Mouse (Mus musculus) forebrain, embryonic 14.5 days (tissue): ENCODE measurements around the gene Nol10. TPM values are rescaled to one million over a fixed set of nuclear protein-coding genes. Genes with fewer than 3 reads are reported as not detected.
A peak's percentile ranks its signal among the peaks of the same experiment; 100 is the strongest.

Source experiments
- ATAC-seq: fragments of 200-750 bp; cut with Nextera tagmentation; 2 replicates; pipeline ENCODE4 v1.8.0; 2017; ENCODE audit warnings: mild to moderate bottlenecking, moderate library complexity
- DNase-seq: peaks from one replicate; pipeline ENCODE4 v3.0.0-alpha.2; 2015; ENCODE audit warnings: low spot score
- H3K27ac ChIP-seq: fragments of 300-500 bp; sonication (generic); 2 replicates; pipeline ENCODE4 v1.5.1; 2014; ENCODE audit warnings: low read depth, mild to moderate bottlenecking, control low read depth, low read length, moderate library complexity
- H3K27me3 ChIP-seq: fragments of 300-500 bp; sonication (generic); replicated peaks from 2 replicates; pipeline ENCODE4 v1.6.1; 2014; ENCODE audit warnings: low read length, control low read depth, mixed read lengths; ENCODE audit not compliant: control insufficient read depth, insufficient read depth
- H3K36me3 ChIP-seq: fragments of 300-500 bp; sonication (generic); 2 replicates; pipeline ENCODE4 v1.6.1; 2014; ENCODE audit warnings: low read length, control low read depth; ENCODE audit not compliant: control insufficient read depth, insufficient read depth
- H3K4me1 ChIP-seq: fragments of 300-500 bp; sonication (generic); 2 replicates; pipeline ENCODE4 v1.6.1; 2014; ENCODE audit warnings: antibody characterized with exemption, low read length, control low read depth; ENCODE audit not compliant: control insufficient read depth, insufficient read depth
- H3K4me2 ChIP-seq: fragments of 300-500 bp; sonication (generic); 2 replicates; pipeline ENCODE4 v1.6.1; 2014; ENCODE audit warnings: mild to moderate bottlenecking, control low read depth, low read length
- H3K4me3 ChIP-seq: fragments of 300-500 bp; sonication (generic); 2 replicates; pipeline ENCODE4 v1.5.1; 2014; ENCODE audit warnings: low read depth, low read length, control low read depth
- H3K9ac ChIP-seq: fragments of 300-500 bp; sonication (generic); 2 replicates; pipeline ENCODE4 v1.6.1; 2014; ENCODE audit warnings: mild to moderate bottlenecking, low read length, control low read depth, moderate library complexity
- H3K9me3 ChIP-seq: fragments of 300-500 bp; sonication (generic); replicated peaks from 2 replicates; pipeline ENCODE4 v1.6.1; 2016; ENCODE audit warnings: low read length, control low read depth, mixed read lengths; ENCODE audit not compliant: control insufficient read depth
- WGBS: fragments of 180-500 bp; shearing (Covaris S2); extraction: QIAGEN DNeasy Blood & Tissue Kit; methylation state at CpG from one replicate; pipeline ENCODE4 v1.1.7; 2014; 5-methylcytosine and 5-hydroxymethylcytosine counted together
- polyA plus RNA-seq: library from polyadenylated mRNA; unstranded; fragments of >200 nt; fragmentation: Nextera tagmentation; extraction: Ambion mirVana; gene quantifications from 2 replicates; pipeline ENCODE4 v1.2.1, GENCODE M21; 2014

Nol10 gene
- polyA plus RNA-seq, 1 experiment from 2014 or later: 19.5 TPM

- Histone ChIP-seq H3K4me2 (peak overlapping the region; percentile 84), H3K4me1 (no peaks in the 10 kb centered on the region), H3K27me3 (peaks cover 10% of the 10 kb centered on the region), H3K27ac (no peak overlapping the region), H3K9me3 (no peaks in the 10 kb centered on the region), H3K4me3 (peak overlapping the region; percentile 44), H3K36me3 (no peaks in the 10 kb centered on the region), H3K9ac (peak overlapping the region; percentile 54)
- WGBS: 3% methylated on average over 51 of the region's 51 CpGs
- ATAC-seq (peak; percentile 42; the same call in 1 of the 2 replicates), DNase-seq (peak; percentile 17)
These were observed 23.4 kb upstream of the Nol10 start for GRCm38 (mm10) chr12:17324549-17325470.

DNA sequence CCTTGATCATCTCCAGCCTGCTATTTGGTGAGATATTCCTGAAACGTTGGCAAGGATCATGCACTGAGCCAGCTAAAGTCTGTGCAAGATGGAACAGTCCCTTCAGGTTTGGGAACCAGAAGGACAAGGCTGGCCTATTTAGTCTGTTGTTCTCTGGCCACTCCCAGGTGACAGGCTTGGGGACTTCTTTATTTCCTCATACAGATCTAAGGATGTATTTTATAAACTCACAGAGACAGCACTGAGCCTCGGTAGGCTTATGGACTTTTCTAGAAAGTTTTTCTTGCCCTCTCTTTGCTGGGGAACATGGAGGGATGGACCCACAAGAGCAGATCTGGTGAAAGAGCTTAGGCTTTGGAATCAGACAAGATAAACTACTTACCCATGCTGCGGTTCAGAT, 19.0 kb upstream of the Nol10 start, which contains the start of gene Atp6v1c2:
Gene Atp6v1c2, minus strand, starts transcription at position 101 of the 400 bp plus-strand sequence.
- Histone ChIP-seq H3K4me3 (no peak within 1 kb of the TSS), H3K27ac (no peak within 1 kb of the TSS), H3K9me3 (no peaks in the 10 kb centered on the region), H3K4me1 (no peaks in the 10 kb centered on the region), H3K9ac (no peak within 1 kb of the TSS), H3K36me3 (no peaks in the 10 kb centered on the region), H3K27me3 (peaks cover 7% of the 10 kb centered on the region; the same call in 1 of the 2 replicates), H3K4me2 (no peak within 1 kb of the TSS)
- WGBS: 79% methylated on average over 3 of the region's 3 CpGs
- ATAC-seq: no peak
- no peak for DNase-seq

- Histone ChIP-seq H3K9me3 (no peaks in the 10 kb centered on the region), H3K4me3 (no peak overlapping the region), H3K9ac (no peak overlapping the region), H3K36me3 (no peaks in the 10 kb centered on the region), H3K27ac (no peak overlapping the region), H3K27me3 (no peaks in the 10 kb centered on the region), H3K4me1 (no peaks in the 10 kb centered on the region), H3K4me2 (no peak overlapping the region)
- DNase-seq (no peak), ATAC-seq (no peak)
- WGBS: 41% methylated on average over 1 of the region's 1 CpGs
These were observed 14.8 kb upstream of the Nol10 start for GRCm38 (mm10) chr12:17333459-17333858.

- DNase-seq (no peak), ATAC-seq (no peak)
- Histone ChIP-seq H3K9ac (no peak overlapping the region), H3K36me3 (no peaks in the 10 kb centered on the region), H3K27me3 (no peaks in the 10 kb centered on the region), H3K27ac (no peak overlapping the region), H3K4me1 (no peaks in the 10 kb centered on the region), H3K9me3 (no peaks in the 10 kb centered on the region), H3K4me3 (no peak overlapping the region), H3K4me2 (no peak overlapping the region)
- 75% methylated on average over 2 of the region's 2 CpGs for WGBS
These were observed 9.9 kb upstream of the Nol10 start for GRCm38 (mm10) chr12:17338338-17338737.

DNA sequence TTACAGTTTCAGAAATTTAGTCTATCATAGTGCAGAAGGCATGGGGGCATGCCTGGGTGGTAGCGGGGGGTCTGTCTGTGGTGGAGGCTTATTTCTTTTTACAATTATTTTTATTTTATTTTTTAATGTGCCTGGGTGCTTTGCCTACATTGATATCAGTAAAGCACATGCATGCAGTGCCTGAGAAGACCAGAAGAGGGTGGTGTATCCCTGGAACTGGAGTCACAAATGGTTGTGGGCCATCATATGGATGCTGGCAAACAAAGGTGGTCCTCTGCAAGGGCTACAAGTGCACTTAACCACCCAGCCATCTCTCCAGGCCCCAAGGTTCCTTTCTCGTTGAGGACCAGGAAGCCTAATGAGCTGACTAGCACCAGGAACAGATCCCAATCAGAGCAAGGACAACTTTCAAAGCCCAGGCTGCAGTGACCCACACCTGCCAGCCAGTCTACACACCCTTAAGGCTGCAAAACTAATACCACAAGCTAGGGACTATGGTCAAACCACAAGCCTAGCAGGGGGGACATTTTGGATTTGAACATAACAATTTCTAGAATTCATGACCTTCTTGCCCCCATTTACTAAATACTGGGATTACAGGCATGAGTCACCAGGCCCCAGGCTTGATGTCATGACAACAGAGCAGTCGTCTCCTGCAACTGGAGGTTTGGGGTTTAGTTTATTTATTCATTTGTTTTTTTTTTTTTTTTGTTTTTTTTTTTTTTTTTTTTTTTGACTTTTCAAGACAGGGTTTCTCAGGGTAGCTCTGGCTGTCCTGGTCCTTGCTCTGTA, 8.9 kb upstream of the Nol10 start:
- no peaks in the 10 kb centered on the region for H3K27me3 ChIP-seq
- no peaks in the 10 kb centered on the region for H3K36me3 ChIP-seq
- H3K9me3 ChIP-seq: no peaks in the 10 kb centered on the region
- H3K4me2 ChIP-seq: no peak overlapping the region
- no peak overlapping the region for H3K4me3 ChIP-seq
- ATAC-seq: no peak
- no peak overlapping the region for H3K27ac ChIP-seq
- DNase-seq: no peak
- H3K9ac ChIP-seq: no peak overlapping the region
- H3K4me1 ChIP-seq: no peaks in the 10 kb centered on the region
- 69% methylated on average over 3 of the region's 3 CpGs for WGBS

DNA sequence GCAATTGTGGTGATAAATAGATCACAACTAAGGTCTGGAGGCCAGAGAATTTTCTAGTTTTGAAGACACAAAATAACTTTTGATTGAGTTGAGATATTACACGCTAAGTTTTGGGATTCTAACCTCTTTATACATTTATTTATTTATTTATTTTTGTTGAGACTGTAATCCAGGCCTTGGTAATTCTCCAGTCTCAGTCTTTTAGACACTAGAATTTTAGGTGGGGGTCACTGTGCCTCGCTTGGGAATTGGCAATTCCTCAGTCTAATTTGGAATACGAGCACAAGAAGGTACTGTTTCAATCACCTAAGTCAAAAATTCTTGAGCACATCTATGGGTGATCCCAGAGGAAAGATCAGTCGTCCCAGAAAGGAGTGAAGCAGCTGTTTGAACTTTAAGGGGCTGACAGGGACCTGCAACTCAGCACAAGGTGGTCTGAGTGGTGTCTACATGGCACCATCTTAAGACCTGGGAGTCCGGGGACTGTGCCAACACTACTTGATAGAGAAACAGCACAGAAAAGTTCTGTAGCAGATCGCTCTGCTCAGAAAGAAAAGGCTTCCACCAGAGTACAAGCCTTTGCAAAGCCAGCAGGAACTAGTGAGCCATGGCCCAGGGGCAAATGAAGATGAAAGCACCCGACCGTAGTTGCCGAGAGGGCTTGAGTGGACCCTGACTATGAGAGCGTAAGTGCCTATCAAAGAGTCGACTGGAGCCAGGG, 771 bp upstream of the Nol10 start:
- Histone ChIP-seq H3K27ac (no peak overlapping the region), H3K4me2 (peak overlapping the region; percentile 76), H3K4me3 (peak overlapping the region; percentile 80), H3K36me3 (peaks cover 13% of the 10 kb centered on the region), H3K4me1 (peaks cover 9% of the 10 kb centered on the region; the same call in 1 of the 2 replicates), H3K9me3 (no peaks in the 10 kb centered on the region), H3K27me3 (no peaks in the 10 kb centered on the region), H3K9ac (peak overlapping the region; percentile 69)
- 37% methylated on average over 11 of the region's 11 CpGs for WGBS
- DNase-seq (no peak), ATAC-seq (peak; percentile 49)

GRCm38 (mm10) chr12:17350106-17350505, 1.8 kb downstream of the Nol10 start:
- DNase-seq (no peak), ATAC-seq (no peak)
- Histone ChIP-seq H3K27me3 (no peaks in the 10 kb centered on the region), H3K27ac (no peak overlapping the region), H3K4me2 (no peak overlapping the region), H3K4me1 (peaks cover 9% of the 10 kb centered on the region; the same call in 1 of the 2 replicates), H3K9ac (no peak overlapping the region), H3K9me3 (no peaks in the 10 kb centered on the region), H3K4me3 (no peak overlapping the region), H3K36me3 (peaks cover 38% of the 10 kb centered on the region)

DNA sequence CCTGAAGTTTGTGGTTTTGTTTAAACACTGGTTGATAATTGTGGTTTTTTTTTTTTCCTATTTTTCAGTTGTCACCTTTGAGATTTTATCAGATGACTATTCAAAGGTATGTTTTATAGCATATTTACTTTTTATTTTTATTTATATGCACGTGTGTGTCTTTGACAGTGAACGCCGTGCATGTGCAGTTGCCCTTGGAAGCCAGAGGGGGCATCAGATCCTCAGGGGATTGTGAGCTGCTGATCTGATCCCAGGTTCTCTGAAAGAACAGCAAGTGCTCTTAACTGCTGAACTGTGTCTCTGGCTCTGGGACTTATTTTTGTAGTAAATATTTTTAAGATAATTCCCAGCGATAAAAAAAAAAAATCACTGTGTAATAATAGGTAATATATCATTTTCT, 8.6 kb downstream of the Nol10 start:
- Histone ChIP-seq H3K27ac (no peak overlapping the region), H3K36me3 (peaks cover 76% of the 10 kb centered on the region), H3K4me2 (no peak overlapping the region), H3K27me3 (no peaks in the 10 kb centered on the region), H3K9me3 (no peaks in the 10 kb centered on the region), H3K4me3 (no peak overlapping the region), H3K9ac (no peak overlapping the region), H3K4me1 (no peaks in the 10 kb centered on the region)
- DNase-seq: peak; percentile 6
- ATAC-seq: no peak
- WGBS: 87% methylated on average over 4 of the region's 4 CpGs
